8 mouse cellular contexts compared by ENCODE assay signal in the genomic region with DNA sequence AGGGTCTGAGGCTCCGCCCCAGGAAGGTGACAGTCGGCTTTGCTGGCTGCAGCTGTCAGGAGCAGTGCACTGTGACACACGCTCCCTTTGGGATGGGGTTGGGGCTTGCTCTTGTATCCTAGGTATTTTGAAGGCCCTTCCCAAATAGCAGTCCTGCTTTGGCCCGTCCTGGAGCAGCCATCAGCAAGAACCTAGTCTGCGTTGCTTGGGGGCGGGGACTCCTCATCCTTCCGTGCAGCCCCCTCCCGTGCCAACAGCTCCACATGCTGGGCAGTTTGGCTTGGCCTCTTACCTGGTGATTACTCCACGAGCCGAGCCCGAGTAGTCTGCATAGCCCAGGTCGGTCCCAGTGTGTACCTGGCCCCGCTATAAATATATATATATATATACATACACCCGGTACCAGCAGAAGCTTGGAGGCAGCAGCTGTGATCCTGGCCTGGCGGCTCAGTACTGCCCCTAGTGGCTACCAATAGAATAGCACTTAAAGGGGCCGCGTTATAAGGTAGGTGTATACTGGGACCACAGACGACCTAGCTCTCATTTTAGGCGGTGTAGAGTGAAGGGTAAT. TPM values are rescaled to one million over a fixed set of nuclear protein-coding genes. Genes with fewer than 3 reads are reported as not detected.
DNase-seq lines count a peak whose midpoint lies in the region; ATAC-seq and TF ChIP-seq lines count a peak whose summit lies in the region.

Gene Ajm1 (minus strand): TSS at position 464 of the 571 bp plus-strand sequence.

- TF ChIP-seq EP300 in stomach, postnatal 0 days (optimal IDR thresholded peaks at IDR 0.05) = no peak

- no peak for TF ChIP-seq CTCF in Patski (IDR thresholded peaks at IDR 0.05)
- peak; percentile 92 for TF ChIP-seq CTCF in stomach, postnatal 0 days (IDR thresholded peaks at IDR 0.05; ENCODE audit: low read depth)

- peak within 1 kb of the TSS; percentile 47 for H3K9ac ChIP-seq in heart, embryonic 11.5 days (ENCODE audit: low read depth, low read length)
- 0 out of 2 replicates have a peak within 1 kb of the TSS, but pooled peaks have one; percentile 7 for H3K9ac ChIP-seq in liver, embryonic 12.5 days
- peak within 1 kb of the TSS; percentile 38; the same call in 1 of the 2 replicates for H3K9ac ChIP-seq in stomach, postnatal 0 days (ENCODE audit: low read length)

- peak within 1 kb of the TSS; percentile 68 for H3K4me2 ChIP-seq in heart, embryonic 11.5 days
- H3K4me2 ChIP-seq in liver, embryonic 12.5 days = peak within 1 kb of the TSS; percentile 64
- peak within 1 kb of the TSS; percentile 84 for H3K4me2 ChIP-seq in myocyte (ENCODE audit: low read depth)
- H3K4me2 ChIP-seq in stomach, postnatal 0 days (replicated peaks; ENCODE audit: low read depth) = peak within 1 kb of the TSS; percentile 67

- no peak within 1 kb of the TSS for H3K27ac ChIP-seq in heart, embryonic 11.5 days (ENCODE audit: low read depth, low read length)
- no peak within 1 kb of the TSS for H3K27ac ChIP-seq in liver, embryonic 12.5 days
- no peak within 1 kb of the TSS for H3K27ac ChIP-seq in stomach, postnatal 0 days (replicated peaks)

- DNase-seq in 416B (ENCODE audit: low read depth) (peak; percentile 77), Patski (ENCODE audit: low read depth, low spot score) (no peak)
- peak; percentile 56 for DNase-seq in embryo, embryonic 11.5 days (ENCODE audit: low read depth, low spot score)
- peak; percentile 68 for DNase-seq in kidney, postnatal 10 days
- peak; percentile 69 for DNase-seq in stomach, postnatal 0 days (ENCODE audit: low spot score)

- peaks cover 13% of the 10 kb centered on the region for H3K36me3 ChIP-seq in heart, embryonic 11.5 days (ENCODE audit: control insufficient read depth, insufficient read depth, low read length)
- H3K36me3 ChIP-seq in liver, embryonic 12.5 days = peaks cover 34% of the 10 kb centered on the region
- peaks cover 5% of the 10 kb centered on the region for H3K36me3 ChIP-seq in myocyte (ENCODE audit: control insufficient read depth, insufficient read depth)
- peaks cover 7% of the 10 kb centered on the region for H3K36me3 ChIP-seq in stomach, postnatal 0 days (ENCODE audit: control insufficient read depth, insufficient read depth, low read length)

- CTCF ChIA-PET in Patski (lab: Charles Lee) = interaction anchor here (0.7 to 3.2 kb wide), 13 partner anchors 9 to 152 kb away, joined by 3 to 30 read pairs (median 4); partner anchors contain the start of genes Edf1 and Rabl6

- TF ChIP-seq POLR2A in myocyte (IDR thresholded peaks at IDR 0.05; ENCODE audit: insufficient read length, low read depth) = no peak

- WGBS in heart, embryonic 11.5 days (ENCODE audit: insufficient replicate concordance) = 8% methylated on average over 19 of the region's 19 CpGs
- 6% methylated on average over 19 of the region's 19 CpGs for WGBS in liver, embryonic 12.5 days (ENCODE audit: insufficient replicate concordance)
- WGBS in stomach, postnatal 0 days = 5% methylated on average over 19 of the region's 19 CpGs

- POLR2A ChIA-PET in Patski (lab: Charles Lee) = interaction anchor here (0.8 to 1.3 kb wide), 2 partner anchors 24 to 27 kb away, joined by 3 to 6 read pairs; partner anchors contain the start of gene Edf1

- H3K9me3 ChIP-seq in heart, embryonic 11.5 days (replicated peaks; ENCODE audit: control insufficient read depth, low read length) = no peaks in the 10 kb centered on the region
- H3K9me3 ChIP-seq in liver, embryonic 12.5 days (replicated peaks) = no peaks in the 10 kb centered on the region
- H3K9me3 ChIP-seq in stomach, postnatal 0 days (ENCODE audit: control insufficient read depth, low read length) = no peaks in the 10 kb centered on the region

- peaks cover 41% of the 10 kb centered on the region for H3K4me1 ChIP-seq in heart, embryonic 11.5 days (ENCODE audit: control insufficient read depth, insufficient read depth, low read length)
- peaks cover 68% of the 10 kb centered on the region for H3K4me1 ChIP-seq in liver, embryonic 12.5 days
- peaks cover 8% of the 10 kb centered on the region; the same call in 1 of the 2 replicates for H3K4me1 ChIP-seq in stomach, postnatal 0 days (replicated peaks; ENCODE audit: control insufficient read depth, insufficient read depth)

- ATAC-seq in Patski = peak; percentile 64
- peak; percentile 43; the same call in 1 of the 2 replicates for ATAC-seq in heart, embryonic 11.5 days (replicated peaks; ENCODE audit: insufficient number of reproducible peaks, low FRiP score, low TSS enrichment)
- ATAC-seq in liver, embryonic 12.5 days = peak; percentile 60
- peak; percentile 61 for ATAC-seq in stomach, postnatal 0 days (ENCODE audit: low FRiP score, low TSS enrichment)

- H3ac ChIP-seq in myocyte (ENCODE audit: control insufficient read depth, insufficient read length) = no peak within 1 kb of the TSS

- in situ Hi-C loops in Patski (cut with MboI; ENCODE audit: low pct_unique_long_range_greater_than_20kb) = no loop called here

- H3K27me3 ChIP-seq in Patski = no peaks in the 10 kb centered on the region
- peaks cover 45% of the 10 kb centered on the region for H3K27me3 ChIP-seq in heart, embryonic 11.5 days (ENCODE audit: control insufficient read depth, insufficient read depth, low read length)
- peaks cover 51% of the 10 kb centered on the region for H3K27me3 ChIP-seq in liver, embryonic 12.5 days (replicated peaks)
- no peaks in the 10 kb centered on the region for H3K27me3 ChIP-seq in myocyte (ENCODE audit: control insufficient read depth, insufficient read depth, insufficient read length)
- peaks cover 26% of the 10 kb centered on the region for H3K27me3 ChIP-seq in stomach, postnatal 0 days (ENCODE audit: control insufficient read depth, insufficient read depth, low read length)

- no peaks in the 10 kb centered on the region for H3K79me2 ChIP-seq in myocyte (ENCODE audit: control insufficient read depth, insufficient read depth)

- H3K4me3 ChIP-seq in heart, embryonic 11.5 days (ENCODE audit: low read depth, low read length) = peak within 1 kb of the TSS; percentile 31; the same call in 1 of the 2 replicates
- peak within 1 kb of the TSS; percentile 29 for H3K4me3 ChIP-seq in liver, embryonic 12.5 days
- peak within 1 kb of the TSS; percentile 16 for H3K4me3 ChIP-seq in myocyte
- peak within 1 kb of the TSS; percentile 32 for H3K4me3 ChIP-seq in stomach, postnatal 0 days (ENCODE audit: low read depth, low read length)

TF ChIP-seq in myocyte, 11 proteins besides CTCF, POLR2A, EP300 and RAD21:
- no peak for TF ChIP-seq E2F4 (IDR thresholded peaks at IDR 0.05; ENCODE audit: insufficient read depth)
- no peak for TF ChIP-seq TCF3 (IDR thresholded peaks at IDR 0.05; ENCODE audit: insufficient read length, low read depth)
- TF ChIP-seq MYOG (IDR thresholded peaks at IDR 0.05; ENCODE audit: control insufficient read depth in 1 of 3, insufficient read depth in 1 of 3, insufficient read length in 2 of 3, low read depth in 2 of 3) = peak in 1 of 3 experiments; percentile 55
- no peak for TF ChIP-seq MAX (IDR thresholded peaks at IDR 0.05; ENCODE audit: low read depth)
- no peak for TF ChIP-seq CEBPB (IDR thresholded peaks at IDR 0.05; ENCODE audit: insufficient read depth, poor library complexity, severe bottlenecking)
- TF ChIP-seq POLR2AphosphoS2 (IDR thresholded peaks at IDR 0.05; ENCODE audit: insufficient read length, low read depth) = peak; percentile 77
- peak in 2 of 3 experiments; percentile 18 to 49 for TF ChIP-seq MYOD1 (IDR thresholded peaks at IDR 0.05; ENCODE audit: control insufficient read depth in 1 of 3, insufficient read length in 2 of 3, low read depth in 2 of 3)

RNA-seq across cellular contexts. Expression of gene Ajm1, which starts in this region (rescaled TPM):
- 4.0 TPM for polyA plus RNA-seq in Patski (2021)
- polyA plus RNA-seq in heart, embryonic 11.5 days (2014; fragmentation: Nextera tagmentation; extraction: Ambion mirVana) = 0.21 TPM in 1 of 2 replicates, not detected in the other
- polyA plus RNA-seq in liver, embryonic 12.5 days (2016; fragmentation: Nextera tagmentation; extraction: Ambion mirVana) = not detected in 2 replicates
- 1.0 TPM for polyA plus RNA-seq in myocyte (2012; fragmentation: generic; extraction: Trizol)
- 0.29 and 0.52 TPM in 2 replicates for polyA plus RNA-seq in stomach, postnatal 0 days (2015; fragmentation: Nextera tagmentation; extraction: Ambion mirVana)

Comparison
In these comparisons a context has a peak if more than half of its experiments do, and no peak if none do; other contexts are left out.
1. Peak in ATAC-seq, H3K4me3 ChIP-seq, H3K9ac ChIP-seq and H3K4me2 ChIP-seq in heart, embryonic 11.5 days; RNA of the gene not detected or under 1 TPM.
2. Peak in ATAC-seq, H3K4me3 ChIP-seq, H3K9ac ChIP-seq and H3K4me2 ChIP-seq in liver, embryonic 12.5 days; RNA of the gene not detected or under 1 TPM.
3. Peak in DNase-seq, ATAC-seq, H3K4me3 ChIP-seq, H3K9ac ChIP-seq and H3K4me2 ChIP-seq in stomach, postnatal 0 days; RNA of the gene not detected or under 1 TPM.